ENCODE assay signal across 8 mouse cellular contexts in genomic region chr5:142880246-142880645, GRCm38 (mm10). TPM values are rescaled to one million over a fixed set of nuclear protein-coding genes. Genes with fewer than 3 reads are reported as not detected.
DNase-seq lines count a peak whose midpoint lies in the region; ATAC-seq and TF ChIP-seq lines count a peak whose summit lies in the region.

No protein-coding gene starts in this region.

- no peak overlapping the region for H3K4me3 ChIP-seq in forebrain, postnatal 0 days (ENCODE audit: low read depth, low read length)
- H3K4me3 ChIP-seq in midbrain, embryonic 12.5 days: no peak overlapping the region

- no peaks in the 10 kb centered on the region for H3K9me3 ChIP-seq in forebrain, postnatal 0 days (ENCODE audit: low read length)
- no peaks in the 10 kb centered on the region for H3K9me3 ChIP-seq in midbrain, embryonic 12.5 days

- no peak overlapping the region for H3K4me2 ChIP-seq in forebrain, postnatal 0 days (ENCODE audit: low read depth)
- no peak overlapping the region for H3K4me2 ChIP-seq in midbrain, embryonic 12.5 days (replicated peaks)

- 0 out of 2 replicates have a peak, but pooled peaks cover 3% of the 10 kb centered on the region for H3K4me1 ChIP-seq in forebrain, postnatal 0 days (ENCODE audit: insufficient read depth)
- H3K4me1 ChIP-seq in midbrain, embryonic 12.5 days: peaks cover 27% of the 10 kb centered on the region

- DNase-seq in frontal cortex, postnatal 36 days (ENCODE audit: low spot score in 2 of 2): peak; percentile 66 to 67
- DNase-seq in frontal cortex, postnatal 25 days (ENCODE audit: low spot score in 2 of 2): no peak
- DNase-seq in brain, adult 2 months (ENCODE audit: low read depth, low spot score): peak; percentile 93
- DNase-seq in forebrain, postnatal 0 days: no peak
- no peak for DNase-seq in urinary bladder, postnatal 4 days (ENCODE audit: low spot score in 2 of 2)
- no peak for DNase-seq in c-Kit-positive CD71-positive TER-119-positive erythroid progenitor cells, embryonic 14.5 days (ENCODE audit: low spot score)
- DNase-seq in thymus, postnatal 4 days: no peak

- H3K27me3 ChIP-seq in forebrain, postnatal 0 days (ENCODE audit: insufficient read depth, low read length): no peaks in the 10 kb centered on the region
- 0 out of 2 replicates have a peak, but pooled peaks cover 3% of the 10 kb centered on the region for H3K27me3 ChIP-seq in midbrain, embryonic 12.5 days

- H3K9ac ChIP-seq in forebrain, postnatal 0 days: no peak overlapping the region
- peak overlapping the region; percentile 39; the same call in 1 of the 2 replicates for H3K9ac ChIP-seq in midbrain, embryonic 12.5 days (replicated peaks)

- H3K36me3 ChIP-seq in forebrain, postnatal 0 days (ENCODE audit: insufficient read depth): peaks cover 30% of the 10 kb centered on the region
- peaks cover 56% of the 10 kb centered on the region for H3K36me3 ChIP-seq in midbrain, embryonic 12.5 days

- ATAC-seq in forebrain, postnatal 0 days: no peak; the same call in 1 of the 2 replicates
- ATAC-seq in midbrain, embryonic 12.5 days (ENCODE audit: low FRiP score, low read depth): no peak

- 66% methylated on average over 6 of the region's 6 CpGs for WGBS in forebrain, postnatal 0 days
- 79% methylated on average over 6 of the region's 6 CpGs for WGBS in midbrain, embryonic 12.5 days

- H3K27ac ChIP-seq in forebrain, postnatal 0 days (ENCODE audit: low read depth, low read length): peak overlapping the region; percentile 35; the same call in 1 of the 2 replicates
- peak overlapping the region; percentile 68; the same call in 1 of the 2 replicates for H3K27ac ChIP-seq in midbrain, embryonic 12.5 days (replicated peaks)

- TF ChIP-seq CTCF in forebrain, postnatal 0 days (IDR thresholded peaks at IDR 0.05; ENCODE audit: low read depth): peak; percentile 17

RNA-seq across cellular contexts. Expression of gene Fbxl18, which starts 15.0 kb away (rescaled TPM):
- 24.9 and 38.0 TPM in 2 replicates for total RNA-seq in forebrain, postnatal 0 days (2014; rRNA removed)
- 14.9 and 27.0 TPM in 2 replicates for polyA plus RNA-seq in forebrain, postnatal 0 days (2015; fragmentation: Nextera tagmentation; extraction: Ambion mirVana)
- polyA plus RNA-seq in midbrain, embryonic 12.5 days (2016; fragmentation: Nextera tagmentation; extraction: Ambion mirVana): 27.7 and 28.9 TPM in 2 replicates

RNA-seq across cellular contexts. Expression of gene Actb, which starts 26.3 kb away (rescaled TPM):
- total RNA-seq in forebrain, postnatal 0 days (2014; rRNA removed): 5,288 and 5,744 TPM in 2 replicates
- polyA plus RNA-seq in forebrain, postnatal 0 days (2015; fragmentation: Nextera tagmentation; extraction: Ambion mirVana): 19,349 and 21,354 TPM in 2 replicates
- 12,547 and 14,098 TPM in 2 replicates for polyA plus RNA-seq in midbrain, embryonic 12.5 days (2016; fragmentation: Nextera tagmentation; extraction: Ambion mirVana)

Comparison
In these comparisons a context has a peak if more than half of its experiments do, and no peak if none do; other contexts are left out.
1. DNase-seq: peak in frontal cortex, postnatal 36 days (2 of 2) and brain, adult 2 months (single experiment); none in frontal cortex, postnatal 25 days (0 of 2), forebrain, postnatal 0 days (single experiment), urinary bladder, postnatal 4 days (0 of 2), c-Kit-positive CD71-positive TER-119-positive erythroid progenitor cells, embryonic 14.5 days (single experiment) and thymus, postnatal 4 days (single experiment).